Mouse (Mus musculus): ENCODE results near the gene Gm2035. TPM values are rescaled to one million over a fixed set of nuclear protein-coding genes. Genes with fewer than 3 reads are reported as not detected.

The Gm2035 gene
- polyA plus RNA-seq (2017; shearing (Covaris generic)) = not detected

DNA sequence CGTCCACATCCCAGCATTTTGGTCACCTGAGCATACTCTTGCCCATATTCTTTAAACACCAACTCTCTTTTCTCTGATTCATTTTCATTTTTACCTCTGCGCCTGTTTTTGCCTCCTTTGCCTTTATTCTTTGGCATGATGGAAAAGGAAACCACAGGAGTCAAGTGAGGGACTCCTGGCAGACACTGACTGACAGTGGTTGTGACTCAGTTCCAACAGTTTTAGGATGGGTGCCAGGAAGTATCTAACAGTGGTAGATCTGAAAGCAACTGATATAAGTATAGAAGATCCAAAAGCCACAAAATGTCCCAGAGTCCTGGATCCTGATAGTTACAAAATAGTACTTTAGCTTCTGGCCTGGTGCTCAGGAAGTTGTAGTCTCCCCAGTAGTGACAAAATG lies at the start of gene Gm2035:
Gm2035 (minus strand) TSS at position 137 of the 400 bp plus-strand sequence.

DNA sequence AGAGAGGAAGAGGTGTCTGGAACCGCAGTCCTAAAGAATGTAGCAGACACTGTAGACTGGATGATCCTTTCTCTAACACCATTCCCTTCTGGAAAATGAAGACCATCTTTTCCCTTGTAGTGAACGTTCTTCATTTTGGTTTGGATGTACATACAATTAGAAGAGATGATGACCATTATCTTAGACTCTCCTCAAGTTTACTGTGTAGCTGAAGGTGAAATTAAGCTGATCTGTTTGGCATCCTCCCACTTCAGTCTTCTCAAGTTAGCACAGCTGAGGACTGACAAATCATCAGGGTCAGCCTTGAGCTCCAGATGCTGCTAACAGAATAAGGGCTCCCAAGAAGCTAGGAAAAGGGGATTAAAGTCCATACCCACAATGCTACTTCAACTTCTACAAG lies 34.1 kb upstream of the Gm2035 start, which contains the start of gene Gm2042:
Gm2042 (plus strand) TSS at position 301 of the 400 bp plus-strand sequence.

GRCm38 (mm10) chr12:87895070-87895469 lies 24.6 kb downstream of the Gm2035 start, which contains the start of gene Gm2022:
Gm2022 (plus strand) TSS chr12:87895370.

DNA sequence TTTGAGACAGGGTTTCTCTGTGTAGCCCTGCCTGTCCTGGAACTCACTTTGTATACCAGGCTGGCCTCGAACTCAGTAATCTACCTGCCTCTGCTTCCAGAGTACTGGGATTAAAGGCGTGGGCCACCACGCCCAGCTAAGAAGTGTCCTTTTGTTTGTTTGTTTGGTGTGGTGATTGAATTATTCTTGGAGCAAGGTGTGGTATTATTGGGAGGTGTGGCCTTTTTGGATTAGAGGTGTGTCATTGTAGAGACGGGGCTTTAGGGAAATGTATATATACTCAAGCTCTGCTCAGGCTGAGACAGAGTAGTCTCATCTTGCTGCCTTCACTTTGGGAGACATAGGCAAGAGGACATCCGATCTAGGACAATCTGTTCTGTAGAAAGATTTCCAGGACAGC lies 45.9 kb downstream of the Gm2035 start, which contains the start of gene Gm2016:
Gm2016 (plus strand) TSS at position 301 of the 400 bp plus-strand sequence.

Other genes starting within 250 kb of the Gm2035 start
- not detected for gene Gm21319, start 144.1 kb downstream of the Gm2035 start, polyA plus RNA-seq (2017; shearing (Covaris generic))
- not detected for gene Gm21936, start 124.3 kb downstream of the Gm2035 start, polyA plus RNA-seq (2017; shearing (Covaris generic))
- gene BB287469, start 103.3 kb downstream of the Gm2035 start, polyA plus RNA-seq (2017; shearing (Covaris generic)) = not detected
- not detected for gene Gm2001, start 77.5 kb downstream of the Gm2035 start, polyA plus RNA-seq (2017; shearing (Covaris generic))
- not detected for gene Gm2016, start 45.8 kb downstream of the Gm2035 start, polyA plus RNA-seq (2017; shearing (Covaris generic))
- gene Gm2022, start 24.5 kb downstream of the Gm2035 start, polyA plus RNA-seq (2017; shearing (Covaris generic)) = not detected
- gene Gm2042, start 34.2 kb upstream of the Gm2035 start, polyA plus RNA-seq (2017; shearing (Covaris generic)) = not detected
- gene Gm2075, start 92.0 kb upstream of the Gm2035 start, polyA plus RNA-seq (2017; shearing (Covaris generic)) = not detected
- not detected for gene Gm6803, start 98.9 kb upstream of the Gm2035 start, polyA plus RNA-seq (2017; shearing (Covaris generic))
- gene Gm2056, start 107.1 kb upstream of the Gm2035 start, polyA plus RNA-seq (2017; shearing (Covaris generic)) = not detected
- not detected for gene Gm16368, start 163.8 kb upstream of the Gm2035 start, polyA plus RNA-seq (2017; shearing (Covaris generic))